Mouse (Mus musculus) ovary, postnatal 10 days (tissue): ENCODE data around the gene Rbfox3.

Experiments used
- DNase-seq: peaks from one replicate; pipeline ENCODE4 v3.0.0; 2022; ENCODE audit warnings: low spot score

Gene Rbfox3

GRCm38 (mm10) chr11:118760296-118760988, 151.0 kb downstream of the Rbfox3 start:
- no peak for DNase-seq

GRCm38 (mm10) chr11:118759228-118759627, 152.2 kb downstream of the Rbfox3 start:
- no peak for DNase-seq

GRCm38 (mm10) chr11:118758277-118758990, 153.0 kb downstream of the Rbfox3 start:
- DNase-seq, result no peak

GRCm38 (mm10) chr11:118757488-118757887, 153.9 kb downstream of the Rbfox3 start:
- DNase-seq, result no peak

- no peak for DNase-seq
Observed at GRCm38 (mm10) chr11:118755003-118755402, 156.4 kb downstream of the Rbfox3 start.

GRCm38 (mm10) chr11:118754535-118754934, 156.9 kb downstream of the Rbfox3 start:
- DNase-seq, result no peak

- DNase-seq, result no peak
Observed at GRCm38 (mm10) chr11:118751879-118752616, 159.3 kb downstream of the Rbfox3 start.

- DNase-seq, result no peak
Observed at GRCm38 (mm10) chr11:118750745-118751330, 160.6 kb downstream of the Rbfox3 start.

- DNase-seq, result no peak
Observed at GRCm38 (mm10) chr11:118749541-118749940, 161.9 kb downstream of the Rbfox3 start.

GRCm38 (mm10) chr11:118748622-118749021, 162.8 kb downstream of the Rbfox3 start:
- no peak for DNase-seq

GRCm38 (mm10) chr11:118745279-118745678, 166.1 kb downstream of the Rbfox3 start:
- DNase-seq, result no peak

- DNase-seq, result no peak
Observed at GRCm38 (mm10) chr11:118744782-118745181, 166.6 kb downstream of the Rbfox3 start.

GRCm38 (mm10) chr11:118742762-118743161, 168.6 kb downstream of the Rbfox3 start:
- no peak for DNase-seq

GRCm38 (mm10) chr11:118741262-118741661, 170.1 kb downstream of the Rbfox3 start:
- no peak for DNase-seq

- DNase-seq, result peak; percentile 21
Observed at GRCm38 (mm10) chr11:118740001-118740400, 171.4 kb downstream of the Rbfox3 start.

- DNase-seq, result peak; percentile 60
Observed at GRCm38 (mm10) chr11:118738855-118739832, 172.3 kb downstream of the Rbfox3 start.

- DNase-seq, result no peak
Observed at GRCm38 (mm10) chr11:118738323-118738722, 173.1 kb downstream of the Rbfox3 start.

GRCm38 (mm10) chr11:118737821-118738220, 173.6 kb downstream of the Rbfox3 start:
- DNase-seq, result no peak

GRCm38 (mm10) chr11:118736993-118737392, 174.4 kb downstream of the Rbfox3 start:
- DNase-seq, result no peak

GRCm38 (mm10) chr11:118731655-118732054, 179.7 kb downstream of the Rbfox3 start:
- DNase-seq, result no peak

GRCm38 (mm10) chr11:118729373-118729772, 182.0 kb downstream of the Rbfox3 start:
- DNase-seq, result no peak
